Mouse (Mus musculus) liver, embryonic 12.5 days (tissue): ENCODE measurements around the gene Smarcd1. TPM values are rescaled to one million over a fixed set of nuclear protein-coding genes. Genes with fewer than 3 reads are reported as not detected.
A peak's percentile ranks its signal among the peaks of the same experiment; 100 is the strongest.
"Not testable (repeated sequence)": the region's sequence is repeated elsewhere in the genome, so short reads cannot be mapped to it uniquely, and the experiment has no call there.

ENCODE experiments used
- ATAC-seq: fragments of 200-750 bp; cut with Nextera tagmentation; 2 replicates; pipeline ENCODE4 v1.8.0; 2017; ENCODE audit warnings: moderate number of reproducible peaks, mild to moderate bottlenecking, moderate library complexity
- H3K27ac ChIP-seq: fragments of 300-500 bp; sonication (generic); 2 replicates; pipeline ENCODE4 v1.5.1; 2016; ENCODE audit warnings: mild to moderate bottlenecking
- H3K27me3 ChIP-seq: fragments of 300-500 bp; sonication (generic); replicated peaks from 2 replicates; pipeline ENCODE4 v1.6.1; 2016; ENCODE audit warnings: mild to moderate bottlenecking, moderate library complexity
- H3K36me3 ChIP-seq: fragments of 300-500 bp; sonication (generic); 2 replicates; pipeline ENCODE4 v1.6.1; 2016; ENCODE audit warnings: mild to moderate bottlenecking, moderate library complexity
- H3K4me1 ChIP-seq: fragments of 300-500 bp; sonication (generic); 2 replicates; pipeline ENCODE4 v1.6.1; 2016
- H3K4me2 ChIP-seq: fragments of 300-500 bp; sonication (generic); 2 replicates; pipeline ENCODE4 v1.6.1; 2016; ENCODE audit warnings: mild to moderate bottlenecking, moderate library complexity
- H3K4me3 ChIP-seq: fragments of 300-500 bp; sonication (generic); 2 replicates; pipeline ENCODE4 v1.5.1; 2016; ENCODE audit warnings: mild to moderate bottlenecking, moderate library complexity
- H3K9ac ChIP-seq: fragments of 300-500 bp; sonication (generic); 2 replicates; pipeline ENCODE4 v1.6.1; 2016; ENCODE audit warnings: mild to moderate bottlenecking, moderate library complexity
- H3K9me3 ChIP-seq: fragments of 300-500 bp; sonication (generic); replicated peaks from 2 replicates; pipeline ENCODE4 v1.6.1; 2016; ENCODE audit warnings: mild to moderate bottlenecking, moderate library complexity
- WGBS: fragments of 180-500 bp; shearing (Covaris S2); methylation state at CpG from one replicate; pipeline ENCODE4 v1.1.7; 2016; ENCODE audit not compliant: insufficient replicate concordance; 5-methylcytosine and 5-hydroxymethylcytosine counted together
- polyA plus RNA-seq: library from polyadenylated mRNA; unstranded; fragments of >200 nt; fragmentation: Nextera tagmentation; extraction: Ambion mirVana; gene quantifications from 2 replicates; pipeline ENCODE4 v1.2.1, GENCODE M21; 2016

Gene Smarcd1
- polyA plus RNA-seq, 1 experiment from 2014 or later, result 12.6 TPM

DNA sequence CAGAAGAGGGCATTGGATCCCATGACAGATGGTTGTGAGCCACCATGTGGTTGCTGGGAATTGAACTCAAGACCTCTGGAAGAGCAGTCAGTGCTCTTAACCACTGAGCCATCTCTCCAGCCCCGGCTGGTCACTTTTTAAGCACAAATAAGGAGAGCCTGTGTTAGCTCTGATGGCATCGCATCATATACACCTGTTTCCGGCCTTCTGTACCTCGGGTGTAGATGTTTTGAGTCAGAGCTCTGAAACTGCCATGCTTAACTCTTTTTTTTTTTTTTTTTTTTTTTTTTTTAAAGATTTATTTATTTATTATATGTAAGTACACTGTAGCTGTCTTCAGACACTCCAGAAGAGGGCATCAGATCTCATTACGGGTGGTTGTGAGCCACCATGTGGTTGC is 25.1 kb downstream of the Smarcd1 start:
- WGBS, result 83% methylated on average over 4 of the region's 5 CpGs
- peaks cover 22% of the 10 kb centered on the region for H3K36me3 ChIP-seq
- not testable (repeated sequence) for H3K27ac ChIP-seq, ATAC-seq, H3K27me3 ChIP-seq, H3K9me3 ChIP-seq, H3K9ac ChIP-seq, H3K4me3 ChIP-seq
- peaks cover 42% of the 10 kb centered on the region for H3K4me1 ChIP-seq
- peak overlapping the region; percentile 89 for H3K4me2 ChIP-seq

DNA sequence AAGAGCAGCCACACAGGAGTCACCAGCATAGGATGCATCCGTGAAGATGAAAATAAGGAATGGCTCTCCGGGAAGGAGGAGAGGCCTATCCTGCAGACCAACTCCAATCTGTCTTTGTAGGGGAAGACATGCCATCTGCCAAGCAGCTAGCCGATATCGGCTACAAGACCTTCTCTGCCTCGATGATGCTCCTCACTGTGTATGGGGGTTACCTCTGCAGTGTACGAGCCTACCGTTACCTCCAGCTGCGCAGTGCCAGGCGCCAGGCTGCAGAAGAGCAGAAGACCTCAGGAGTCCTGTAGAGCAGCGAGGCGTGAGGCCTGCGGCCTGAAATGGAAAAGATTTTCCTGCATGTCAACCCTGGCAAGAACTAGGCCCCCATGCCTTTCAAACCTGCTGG is 25.6 kb downstream of the Smarcd1 start:
- no peak overlapping the region for H3K4me2 ChIP-seq
- ATAC-seq, result no peak
- peaks cover 22% of the 10 kb centered on the region for H3K36me3 ChIP-seq
- H3K4me1 ChIP-seq, result peaks cover 39% of the 10 kb centered on the region
- no peak overlapping the region for H3K9ac ChIP-seq
- H3K27ac ChIP-seq, result no peak overlapping the region
- H3K27me3 ChIP-seq, result 0 out of 2 replicates have a peak, but pooled peaks cover 3% of the 10 kb centered on the region
- H3K9me3 ChIP-seq, result 0 out of 2 replicates have a peak, but pooled peaks cover 5% of the 10 kb centered on the region
- 89% methylated on average over 12 of the region's 12 CpGs for WGBS
- H3K4me3 ChIP-seq, result no peak overlapping the region

DNA sequence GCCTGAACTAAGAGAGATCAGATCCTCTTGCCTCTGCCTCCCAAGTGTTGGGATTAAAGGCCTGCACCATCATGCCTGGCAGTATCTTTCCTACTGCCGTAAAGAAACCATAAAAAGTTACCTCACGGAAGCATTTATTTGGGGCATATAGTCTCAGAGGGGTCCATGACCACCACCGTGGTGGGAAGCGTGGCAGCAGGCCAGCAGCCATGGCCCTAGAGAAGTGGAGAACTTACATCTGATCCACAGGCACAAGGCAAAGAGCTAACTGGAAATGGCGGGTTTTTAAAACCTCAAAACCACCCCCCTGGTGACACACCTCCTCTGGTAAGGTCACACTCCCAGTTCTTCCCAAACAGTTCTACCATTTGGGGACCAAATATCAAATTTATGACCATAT is 26.3 kb downstream of the Smarcd1 start:
- H3K27me3 ChIP-seq, result 0 out of 2 replicates have a peak, but pooled peaks cover 3% of the 10 kb centered on the region
- H3K36me3 ChIP-seq, result peaks cover 27% of the 10 kb centered on the region
- H3K4me1 ChIP-seq, result peaks cover 32% of the 10 kb centered on the region
- H3K9ac ChIP-seq, result no peak overlapping the region
- no peak overlapping the region for H3K4me3 ChIP-seq
- H3K4me2 ChIP-seq, result no peak overlapping the region
- 89% methylated on average over 5 of the region's 5 CpGs for WGBS
- 0 out of 2 replicates have a peak, but pooled peaks cover 5% of the 10 kb centered on the region for H3K9me3 ChIP-seq
- H3K27ac ChIP-seq, result no peak overlapping the region
- no peak for ATAC-seq

DNA sequence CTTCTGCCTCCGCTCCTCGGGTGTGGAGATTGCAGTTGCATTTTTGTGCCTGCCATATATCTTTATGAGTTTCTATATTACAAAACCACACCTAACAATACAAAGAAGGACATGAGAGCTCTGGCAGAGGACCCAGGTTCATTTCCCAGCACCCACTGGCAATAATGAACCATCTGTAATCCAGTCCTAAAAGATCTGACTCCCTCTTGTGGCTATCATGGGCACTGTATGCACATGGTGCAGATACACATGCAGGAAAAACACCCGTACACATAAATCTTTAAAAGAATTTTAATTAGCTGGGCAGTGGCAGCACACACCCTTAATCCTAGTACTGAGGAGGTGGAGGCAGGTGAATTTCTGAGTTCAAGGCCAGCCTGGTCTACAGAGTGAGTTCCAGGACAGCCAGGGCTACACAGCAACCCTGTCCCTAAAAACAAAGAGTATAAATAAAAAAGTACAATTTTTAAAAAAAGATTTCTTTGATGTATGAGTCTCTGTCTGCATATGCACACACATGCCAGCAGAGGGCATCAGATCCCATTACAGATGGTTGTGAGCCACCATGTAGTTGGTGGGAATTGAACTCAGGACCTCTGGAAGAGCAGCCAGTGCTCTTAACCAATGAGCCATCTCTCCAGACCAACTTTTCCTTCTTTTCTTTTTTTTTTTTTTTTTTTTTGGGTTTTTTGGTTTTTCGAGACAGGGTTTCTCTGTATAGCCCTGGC is 27.3 kb downstream of the Smarcd1 start:
- Histone ChIP-seq H3K9me3 (0 out of 2 replicates have a peak, but pooled peaks cover 5% of the 10 kb centered on the region), H3K4me2 (no peak overlapping the region), H3K4me3 (no peak overlapping the region), H3K27ac (no peak overlapping the region), H3K9ac (no peak overlapping the region), H3K4me1 (peaks cover 22% of the 10 kb centered on the region), H3K27me3 (no peaks in the 10 kb centered on the region), H3K36me3 (peaks cover 32% of the 10 kb centered on the region)
- WGBS, result 93% methylated on average over 3 of the region's 4 CpGs
- ATAC-seq, result no peak

DNA sequence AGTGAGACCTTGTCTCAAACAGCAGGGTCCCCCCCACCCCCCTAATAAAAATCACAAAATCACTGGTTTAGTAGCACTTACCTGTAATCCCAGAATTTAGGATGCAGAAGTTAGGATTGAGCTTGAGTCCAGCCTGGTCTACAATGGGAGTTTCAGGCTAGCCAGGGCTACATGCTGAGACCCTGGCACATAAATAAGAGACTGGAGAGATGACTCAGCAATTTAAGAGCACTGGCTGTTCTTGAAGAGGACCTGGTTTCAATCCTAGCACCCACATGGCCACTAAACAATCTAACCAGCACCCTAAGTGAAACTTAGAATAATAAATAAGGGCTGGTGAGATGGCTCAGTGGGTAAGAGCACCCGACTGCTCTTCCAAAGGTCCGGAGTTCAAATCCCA is 29.2 kb downstream of the Smarcd1 start:
- Histone ChIP-seq H3K9ac (no peak overlapping the region), H3K27me3 (no peaks in the 10 kb centered on the region), H3K4me2 (no peak overlapping the region), H3K27ac (no peak overlapping the region), H3K4me1 (peaks cover 9% of the 10 kb centered on the region), H3K4me3 (no peak overlapping the region), H3K36me3 (peaks cover 48% of the 10 kb centered on the region), H3K9me3 (0 out of 2 replicates have a peak, but pooled peaks cover 5% of the 10 kb centered on the region)
- 89% methylated on average over 2 of the region's 2 CpGs for WGBS
- no peak for ATAC-seq

DNA sequence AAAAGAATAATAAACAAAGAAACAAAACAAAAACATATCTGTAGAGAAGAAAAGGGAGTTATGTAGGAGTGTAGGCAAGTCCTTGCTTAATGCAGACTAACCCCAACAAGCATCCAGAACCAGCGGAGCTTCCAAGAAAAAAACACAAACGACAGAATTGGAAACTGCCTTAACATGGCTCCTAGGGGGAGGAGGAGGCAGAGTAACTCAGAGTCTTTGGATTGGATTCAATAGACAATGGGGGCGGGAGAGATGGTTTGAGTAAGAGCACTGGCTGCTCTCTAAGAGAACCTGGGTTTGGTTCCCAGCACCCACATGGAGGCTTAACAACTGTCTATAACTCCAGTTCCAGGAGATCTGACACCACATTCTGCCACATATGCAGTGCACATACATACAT is 29.7 kb downstream of the Smarcd1 start:
- 76% methylated on average over 3 of the region's 3 CpGs for WGBS
- Histone ChIP-seq H3K36me3 (peaks cover 53% of the 10 kb centered on the region), H3K4me3 (no peak overlapping the region), H3K4me2 (no peak overlapping the region), H3K9me3 (0 out of 2 replicates have a peak, but pooled peaks cover 5% of the 10 kb centered on the region), H3K9ac (no peak overlapping the region), H3K27me3 (no peaks in the 10 kb centered on the region), H3K27ac (no peak overlapping the region), H3K4me1 (peaks cover 4% of the 10 kb centered on the region)
- ATAC-seq, result no peak

DNA sequence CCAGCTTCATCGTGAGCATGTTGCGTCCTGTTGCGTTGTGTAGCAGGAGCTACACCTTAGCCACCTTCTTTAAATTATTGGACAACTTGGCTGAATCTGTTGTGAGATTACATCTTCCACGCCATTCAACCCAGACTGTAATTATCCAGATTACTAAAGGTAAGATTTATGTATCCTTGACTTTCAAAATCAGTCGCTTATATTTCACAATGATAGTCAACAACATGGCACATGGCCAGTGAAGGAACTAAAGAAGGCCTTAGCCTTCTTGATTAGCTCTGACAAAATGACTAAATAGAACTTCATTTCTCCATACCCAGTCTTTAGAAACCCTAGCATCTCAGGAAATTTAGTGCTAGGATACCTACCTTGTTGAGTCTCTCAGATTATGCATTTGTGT is 31.3 kb downstream of the Smarcd1 start:
- Histone ChIP-seq H3K4me1 (no peaks in the 10 kb centered on the region), H3K27me3 (no peaks in the 10 kb centered on the region), H3K36me3 (peaks cover 53% of the 10 kb centered on the region), H3K4me3 (no peak overlapping the region), H3K9me3 (0 out of 2 replicates have a peak, but pooled peaks cover 5% of the 10 kb centered on the region), H3K9ac (no peak overlapping the region), H3K27ac (no peak overlapping the region), H3K4me2 (no peak overlapping the region)
- ATAC-seq, result no peak
- WGBS, result 85% methylated on average over 5 of the region's 5 CpGs

DNA sequence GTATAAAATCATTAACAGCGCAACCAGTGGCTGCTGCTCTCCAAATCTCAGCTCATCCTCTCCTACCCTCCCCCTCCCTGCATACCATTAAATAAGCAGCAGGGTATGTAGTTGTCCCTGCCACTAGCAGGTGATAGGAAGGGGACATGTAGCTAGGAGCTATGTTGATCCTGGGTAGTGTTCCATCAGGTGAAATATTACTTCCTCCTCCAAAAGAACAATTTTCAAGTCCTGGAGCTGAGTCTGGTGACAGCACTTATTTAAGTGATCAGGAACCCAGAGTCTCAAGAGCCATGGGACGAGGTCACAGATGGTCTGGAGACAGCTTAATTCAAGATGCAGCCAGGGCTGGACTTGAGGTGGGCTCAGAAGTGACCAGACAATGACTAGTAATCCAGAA is 33.7 kb downstream of the Smarcd1 start:
- no peak overlapping the region for H3K4me2 ChIP-seq
- no peak overlapping the region for H3K27ac ChIP-seq
- peaks cover 59% of the 10 kb centered on the region for H3K36me3 ChIP-seq
- 75% methylated on average over 2 of the region's 2 CpGs for WGBS
- no peaks in the 10 kb centered on the region for H3K4me1 ChIP-seq
- H3K27me3 ChIP-seq, result no peaks in the 10 kb centered on the region
- H3K9me3 ChIP-seq, result no peaks in the 10 kb centered on the region
- H3K9ac ChIP-seq, result no peak overlapping the region
- ATAC-seq, result no peak
- no peak overlapping the region for H3K4me3 ChIP-seq

DNA sequence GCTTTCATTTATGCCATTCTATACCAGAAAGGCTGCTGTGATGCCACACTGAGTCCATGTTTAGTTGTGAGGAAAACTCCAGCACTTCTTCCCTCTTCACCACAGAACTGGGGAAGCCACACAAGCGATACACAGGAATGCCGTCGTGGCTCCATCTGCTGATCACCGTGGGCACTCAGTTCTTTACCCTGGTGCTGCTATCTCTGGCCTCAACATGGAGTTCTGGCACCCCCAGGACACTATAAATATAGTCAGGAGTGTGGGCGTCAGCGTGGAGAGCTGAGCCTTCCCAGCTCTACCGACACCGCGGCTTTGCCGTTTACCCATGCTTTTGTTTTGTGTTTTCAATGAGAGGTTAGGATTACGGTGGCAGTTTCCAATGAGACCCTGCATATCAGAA is 34.7 kb downstream of the Smarcd1 start:
- H3K4me1 ChIP-seq, result no peaks in the 10 kb centered on the region
- H3K9me3 ChIP-seq, result no peaks in the 10 kb centered on the region
- no peak for ATAC-seq
- H3K27ac ChIP-seq, result no peak overlapping the region
- no peak overlapping the region for H3K4me2 ChIP-seq
- H3K27me3 ChIP-seq, result no peaks in the 10 kb centered on the region
- WGBS, result 85% methylated on average over 11 of the region's 11 CpGs
- no peak overlapping the region for H3K4me3 ChIP-seq
- peaks cover 67% of the 10 kb centered on the region for H3K36me3 ChIP-seq
- no peak overlapping the region for H3K9ac ChIP-seq

DNA sequence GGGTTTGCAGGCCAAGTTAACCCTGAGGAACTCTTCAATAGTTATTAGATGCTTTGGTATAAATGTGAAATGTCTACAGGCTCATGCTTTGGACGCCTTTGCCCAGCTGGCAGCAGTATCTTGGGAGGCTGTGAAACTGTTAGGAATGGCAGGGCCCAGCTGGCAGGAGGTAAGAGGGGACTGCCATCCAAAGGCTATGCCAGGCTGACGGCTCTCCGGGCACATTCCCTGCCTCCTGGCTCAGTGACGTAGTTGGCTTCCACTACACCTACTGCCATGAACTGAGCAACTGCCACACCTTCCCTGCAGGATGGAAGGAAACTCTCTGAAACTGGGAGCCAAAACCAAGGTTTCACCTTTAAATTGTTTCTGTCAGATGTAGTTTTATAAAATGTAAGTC is 38.3 kb downstream of the Smarcd1 start:
- Histone ChIP-seq H3K27ac (no peak overlapping the region), H3K9me3 (no peaks in the 10 kb centered on the region), H3K4me3 (no peak overlapping the region), H3K36me3 (peaks cover 57% of the 10 kb centered on the region), H3K4me1 (no peaks in the 10 kb centered on the region), H3K4me2 (no peak overlapping the region), H3K9ac (no peak overlapping the region), H3K27me3 (no peaks in the 10 kb centered on the region)
- WGBS, result 81% methylated on average over 4 of the region's 4 CpGs
- no peak for ATAC-seq

DNA sequence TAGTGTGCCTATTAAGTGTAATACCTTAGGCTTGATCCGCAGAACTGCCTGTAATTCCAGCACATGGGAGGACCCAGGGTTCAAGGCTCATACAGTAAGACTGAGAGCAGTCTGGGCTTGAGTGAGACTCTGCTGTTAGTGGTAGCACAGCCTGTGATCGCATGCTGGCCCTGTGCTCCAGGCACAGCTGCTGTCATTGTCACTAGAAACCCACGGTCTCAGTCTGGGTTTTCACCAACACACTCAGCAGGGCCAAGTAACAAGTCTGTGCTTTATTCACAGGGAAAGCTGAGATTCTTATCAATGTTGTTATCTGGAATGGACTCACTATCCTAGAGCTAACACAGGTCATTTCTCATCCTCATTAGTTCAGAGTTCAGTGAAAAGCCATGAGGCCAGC is 52.3 kb downstream of the Smarcd1 start:
- no peaks in the 10 kb centered on the region for H3K27me3 ChIP-seq
- no peaks in the 10 kb centered on the region; the same call in 1 of the 2 replicates for H3K36me3 ChIP-seq
- H3K9me3 ChIP-seq, result no peaks in the 10 kb centered on the region
- no peak overlapping the region for H3K9ac ChIP-seq
- no peak overlapping the region for H3K27ac ChIP-seq
- WGBS, result 66% methylated on average over 3 of the region's 3 CpGs
- H3K4me2 ChIP-seq, result no peak overlapping the region
- H3K4me1 ChIP-seq, result no peaks in the 10 kb centered on the region; the same call in 1 of the 2 replicates
- no peak for ATAC-seq
- H3K4me3 ChIP-seq, result no peak overlapping the region
